Mouse (Mus musculus): ENCODE measurements at regions not wholly inside any gene's neighbourhood (a gene's known extent, or its start where the extent isn't known, plus 50 kb on each side); places are given as distances from the start of the nearest gene placed in this dataset.

GRCm38 (mm10) chr12:54454606-54455005 is 201.8 kb downstream of the Sptssa start:
- DNase-seq (ENCODE audit: low spot score in 2 of 2): no peak

- DNase-seq (ENCODE audit: low spot score in 2 of 2): no peak
Observed at GRCm38 (mm10) chr12:54453343-54453742, 203.0 kb downstream of the Sptssa start.

GRCm38 (mm10) chr12:54450369-54450768 is 206.0 kb downstream of the Sptssa start:
- DNase-seq (ENCODE audit: low spot score in 2 of 2): no peak

- DNase-seq (ENCODE audit: low spot score in 2 of 2): no peak
Observed at GRCm38 (mm10) chr12:54448221-54448620, 208.2 kb downstream of the Sptssa start.

GRCm38 (mm10) chr12:54447354-54447753 is 209.0 kb downstream of the Sptssa start:
- no peak for DNase-seq (ENCODE audit: low spot score in 2 of 2)

GRCm38 (mm10) chr12:54446356-54446755 is 210.0 kb downstream of the Sptssa start:
- DNase-seq (ENCODE audit: low spot score in 2 of 2): no peak

- no peak for DNase-seq (ENCODE audit: low spot score in 2 of 2)
Observed at GRCm38 (mm10) chr12:54444416-54444815, 212.0 kb downstream of the Sptssa start.

GRCm38 (mm10) chr12:54443285-54443684 is 213.1 kb downstream of the Sptssa start:
- no peak for DNase-seq (ENCODE audit: low spot score in 2 of 2)

GRCm38 (mm10) chr12:54442408-54442807 is 214.0 kb downstream of the Sptssa start:
- DNase-seq (ENCODE audit: low spot score in 2 of 2): no peak

- no peak for DNase-seq (ENCODE audit: low spot score in 2 of 2)
Observed at GRCm38 (mm10) chr12:54440851-54441593, 215.4 kb downstream of the Sptssa start.

GRCm38 (mm10) chr12:54438793-54439192 is 217.6 kb downstream of the Sptssa start:
- DNase-seq (ENCODE audit: low spot score in 2 of 2): no peak

- no peak for DNase-seq (ENCODE audit: low spot score in 2 of 2)
Observed at GRCm38 (mm10) chr12:54425236-54425635, 221.6 kb upstream of the Egln3 start.

- DNase-seq (ENCODE audit: low spot score in 2 of 2): no peak
Observed at GRCm38 (mm10) chr12:54414829-54415228, 211.2 kb upstream of the Egln3 start.

GRCm38 (mm10) chr12:54414201-54414600 is 210.5 kb upstream of the Egln3 start:
- no peak for DNase-seq (ENCODE audit: low spot score in 2 of 2)

- no peak for DNase-seq (ENCODE audit: low spot score in 2 of 2)
Observed at GRCm38 (mm10) chr12:54410038-54410605, 206.5 kb upstream of the Egln3 start.

GRCm38 (mm10) chr12:54408906-54409305 is 205.2 kb upstream of the Egln3 start:
- no peak for DNase-seq (ENCODE audit: low spot score in 2 of 2)

GRCm38 (mm10) chr12:54407301-54407896 is 203.7 kb upstream of the Egln3 start:
- DNase-seq (ENCODE audit: low spot score in 2 of 2): no peak

GRCm38 (mm10) chr12:54405066-54405465 is 201.4 kb upstream of the Egln3 start:
- peak; percentile 21 to 38 for DNase-seq (ENCODE audit: low spot score in 2 of 2)

- no peak for DNase-seq (ENCODE audit: low spot score in 2 of 2)
Observed at GRCm38 (mm10) chr12:54402591-54402990, 198.9 kb upstream of the Egln3 start.

GRCm38 (mm10) chr12:54401665-54402064 is 198.0 kb upstream of the Egln3 start:
- DNase-seq (ENCODE audit: low spot score in 2 of 2): no peak

GRCm38 (mm10) chr12:54400084-54400483 is 196.4 kb upstream of the Egln3 start:
- DNase-seq (ENCODE audit: low spot score in 2 of 2): no peak

GRCm38 (mm10) chr12:54398080-54398479 is 194.4 kb upstream of the Egln3 start:
- no peak for DNase-seq (ENCODE audit: low spot score in 2 of 2)

GRCm38 (mm10) chr12:54396952-54397351 is 193.3 kb upstream of the Egln3 start:
- no peak for DNase-seq (ENCODE audit: low spot score in 2 of 2)
